ENCODE assay signal across 32 mouse cellular contexts in the genomic region with DNA sequence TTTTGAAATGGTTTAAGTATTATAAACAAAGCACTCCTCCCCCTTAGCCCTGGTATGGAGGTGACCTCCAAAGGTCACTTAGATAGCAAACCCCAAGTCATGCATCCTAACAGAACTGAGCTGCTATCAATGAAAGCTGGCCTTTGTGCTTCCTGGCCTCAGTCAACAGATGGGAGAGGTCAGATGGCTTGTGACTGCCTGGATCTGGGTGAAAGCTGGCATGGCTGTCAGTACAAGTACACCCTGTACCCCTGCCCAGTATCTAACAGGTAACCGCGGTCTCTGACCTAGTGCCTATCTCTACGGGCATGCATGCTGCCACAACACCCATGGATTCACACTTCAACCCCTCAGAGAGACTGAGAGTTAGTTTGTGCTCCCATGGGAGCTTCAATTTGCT. TPM values are rescaled to one million over a fixed set of nuclear protein-coding genes. Genes with fewer than 3 reads are reported as not detected.
A peak's percentile ranks its signal among the peaks of the same experiment; 100 is the strongest.
DNase-seq lines count a peak whose midpoint lies in the region; ATAC-seq lines count a peak whose summit lies in the region.
"Had no signal": no experiment of that assay in that cellular context is flagged by ENCODE, and none has a peak within 500 bp of the region (broad histone marks: within the 10 kb centered on the region; RNA-seq: fewer than 3 reads in every experiment).

No protein-coding gene starts in this region.

- DNase-seq in heart, embryonic 10.5 days (ENCODE audit: low spot score) = no peak
- DNase-seq in liver = peak; percentile 19
- DNase-seq in adrenal gland, postnatal 4 days (ENCODE audit: low spot score in 2 of 2) = no peak
- no peak for DNase-seq in urinary bladder, postnatal 36 days (ENCODE audit: low spot score in 2 of 2)
- DNase-seq: adrenal gland, postnatal 25 days; cerebellum, adult 11 months; cerebellum, adult 9-11 months; forebrain, postnatal 0 days; gastrocnemius, postnatal 25 days; kidney, adult 18-20 months; layer of hippocampus, adult 9-11 months; left cerebral cortex, postnatal 4 days; lung, adult 18-20 months; lung, postnatal 10 days; thymus, postnatal 25 days had no signal

- ATAC-seq in heart, embryonic 11.5 days (replicated peaks; ENCODE audit: insufficient number of reproducible peaks, low FRiP score, low TSS enrichment) = no peak
- peak; percentile 75 for ATAC-seq in liver, embryonic 15.5 days (ENCODE audit: insufficient read depth)
- ATAC-seq in stomach, embryonic 16.5 days (ENCODE audit: insufficient read depth, low FRiP score) = no peak
- no peak for ATAC-seq in erythroblast, adult 5-6 weeks (replicated peaks; ENCODE audit: low FRiP score, poor library complexity, severe bottlenecking)
- ATAC-seq: CD4-positive, CD25-positive, alpha-beta regulatory T cell, adult 4 months; forebrain, postnatal 0 days; hindbrain, postnatal 0 days; midbrain, embryonic 16.5 days had no signal

- H3K27ac ChIP-seq in heart, embryonic 10.5 days = 0 out of 2 replicates have a peak overlapping the region, but pooled peaks have one; percentile 30
- no peak overlapping the region for H3K27ac ChIP-seq in heart, embryonic 11.5 days (ENCODE audit: low read depth, low read length)
- peak overlapping the region; percentile 76 for H3K27ac ChIP-seq in liver, embryonic 15.5 days (replicated peaks)
- peak overlapping the region; percentile 55; the same call in 1 of the 2 replicates for H3K27ac ChIP-seq in stomach, embryonic 16.5 days (ENCODE audit: low read length)
- H3K27ac ChIP-seq: hindbrain, postnatal 0 days; neural tube, embryonic 13.5 days had no signal

- no peaks in the 10 kb centered on the region for H3K27me3 ChIP-seq in heart, embryonic 10.5 days (ENCODE audit: insufficient read depth, poor library complexity, severe bottlenecking)
- H3K27me3 ChIP-seq in heart, embryonic 11.5 days (ENCODE audit: control insufficient read depth, insufficient read depth, low read length) = no peaks in the 10 kb centered on the region
- H3K27me3 ChIP-seq in liver, embryonic 15.5 days = no peaks in the 10 kb centered on the region
- no peaks in the 10 kb centered on the region for H3K27me3 ChIP-seq in stomach, embryonic 16.5 days (ENCODE audit: control insufficient read depth, insufficient read depth, low read length)
- H3K27me3 ChIP-seq: neural tube, embryonic 13.5 days had no signal

- H3K9ac ChIP-seq in heart, embryonic 11.5 days (ENCODE audit: low read depth, low read length) = no peak overlapping the region
- H3K9ac ChIP-seq in liver, embryonic 15.5 days = no peak overlapping the region
- no peak overlapping the region for H3K9ac ChIP-seq in stomach, embryonic 16.5 days (ENCODE audit: low read length)
- H3K9ac ChIP-seq: forebrain, postnatal 0 days; neural tube, embryonic 13.5 days had no signal

- H3K4me3 ChIP-seq in heart, embryonic 10.5 days = no peak overlapping the region
- no peak overlapping the region for H3K4me3 ChIP-seq in heart, embryonic 11.5 days (ENCODE audit: low read depth, low read length)
- no peak overlapping the region for H3K4me3 ChIP-seq in liver, embryonic 15.5 days (replicated peaks)
- H3K4me3 ChIP-seq in stomach, embryonic 16.5 days (replicated peaks; ENCODE audit: low read length) = no peak overlapping the region
- H3K4me3 ChIP-seq: myocyte; neural tube, embryonic 13.5 days had no signal

- no peaks in the 10 kb centered on the region for H3K9me3 ChIP-seq in heart, embryonic 10.5 days
- H3K9me3 ChIP-seq in heart, embryonic 11.5 days (replicated peaks; ENCODE audit: control insufficient read depth, low read length) = no peaks in the 10 kb centered on the region
- H3K9me3 ChIP-seq in liver, embryonic 15.5 days (replicated peaks) = no peaks in the 10 kb centered on the region
- no peaks in the 10 kb centered on the region for H3K9me3 ChIP-seq in stomach, embryonic 16.5 days (replicated peaks; ENCODE audit: control insufficient read depth, low read length)
- H3K9me3 ChIP-seq: neural tube, embryonic 13.5 days had no signal

- H3K36me3 ChIP-seq in heart, embryonic 10.5 days = no peaks in the 10 kb centered on the region
- no peaks in the 10 kb centered on the region for H3K36me3 ChIP-seq in heart, embryonic 11.5 days (ENCODE audit: control insufficient read depth, insufficient read depth, low read length)
- H3K36me3 ChIP-seq in liver, embryonic 15.5 days (replicated peaks) = no peaks in the 10 kb centered on the region
- H3K36me3 ChIP-seq in stomach, embryonic 16.5 days (ENCODE audit: control insufficient read depth, insufficient read depth, low read length) = no peaks in the 10 kb centered on the region
- H3K36me3 ChIP-seq: neural tube, embryonic 13.5 days had no signal

- peaks cover 24% of the 10 kb centered on the region for H3K4me1 ChIP-seq in heart, embryonic 10.5 days
- H3K4me1 ChIP-seq in heart, embryonic 11.5 days (ENCODE audit: control insufficient read depth, insufficient read depth, low read length) = no peaks in the 10 kb centered on the region; the same call in 1 of the 2 replicates
- H3K4me1 ChIP-seq in liver, embryonic 15.5 days (replicated peaks) = peaks cover 7% of the 10 kb centered on the region; the same call in 1 of the 2 replicates
- peaks cover 13% of the 10 kb centered on the region; the same call in 1 of the 2 replicates for H3K4me1 ChIP-seq in stomach, embryonic 16.5 days (ENCODE audit: control insufficient read depth, insufficient read depth, low read length)

- 66% methylated on average over 3 of the region's 3 CpGs for WGBS in heart, embryonic 10.5 days
- WGBS in heart, embryonic 11.5 days (ENCODE audit: insufficient replicate concordance) = 67% methylated on average over 3 of the region's 3 CpGs
- 46% methylated on average over 3 of the region's 3 CpGs for WGBS in liver, embryonic 15.5 days (ENCODE audit: insufficient replicate concordance)
- WGBS in stomach, embryonic 16.5 days = 82% methylated on average over 3 of the region's 3 CpGs

- no peak overlapping the region for H3K4me2 ChIP-seq in heart, embryonic 11.5 days
- peak overlapping the region; percentile 21; the same call in 1 of the 2 replicates for H3K4me2 ChIP-seq in liver, embryonic 15.5 days
- no peak overlapping the region for H3K4me2 ChIP-seq in stomach, embryonic 16.5 days (ENCODE audit: low read depth, low read length)
- H3K4me2 ChIP-seq: neural tube, embryonic 13.5 days had no signal

RNA-seq across cellular contexts. Expression of gene Nr1i2, which starts 6.9 kb away (rescaled TPM):
- polyA plus RNA-seq in heart, embryonic 10.5 days (2016; fragmentation: Nextera tagmentation; extraction: Ambion mirVana) = 0.08 TPM in 1 of 2 replicates, not detected in the other
- 0.13 TPM in 1 of 2 replicates, not detected in the other for polyA plus RNA-seq in heart, embryonic 11.5 days (2014; fragmentation: Nextera tagmentation; extraction: Ambion mirVana)
- polyA plus RNA-seq in liver, embryonic 15.5 days (2015; fragmentation: Nextera tagmentation; extraction: Ambion mirVana) = 4.8 and 5.3 TPM in 2 replicates
- polyA plus RNA-seq in stomach, embryonic 16.5 days (2015; fragmentation: Nextera tagmentation; extraction: Ambion mirVana) = 8.6 and 9.2 TPM in 2 replicates
- total RNA-seq in adrenal gland, postnatal 4 days (2021) = 1 to 10 TPM in 1 of 2 experiments, under 1 TPM in 1; 0.70 to 4.3 TPM
- not detected in 2 replicates for total RNA-seq in erythroblast, adult 5-6 weeks (2015; ENCODE audit: low replicate concordance)
- not detected in 2 replicates for total RNA-seq in erythroblast, adult 5-6 weeks (2017; ENCODE audit: low replicate concordance)
- total RNA-seq: adrenal gland, postnatal 25 days; common myeloid progenitor, adult 5-6 weeks; forebrain, postnatal 0 days; gastrocnemius, postnatal 25 days; hematopoietic stem cell, adult 5-6 weeks; hindbrain, postnatal 0 days; left cerebral cortex, postnatal 4 days; megakaryocyte progenitor cell, adult 5-6 weeks had no signal
- polyA plus RNA-seq: CD4-positive, CD25-positive, alpha-beta regulatory T cell, adult 4 months; embryonic facial prominence, embryonic 11.5 days; forebrain, embryonic 11.5 days; forebrain, postnatal 0 days; heart, postnatal 0 days; midbrain, embryonic 16.5 days; myocyte had no signal

RNA-seq across cellular contexts. Expression of gene Maats1, which starts 54.2 kb away (rescaled TPM):
- 0.06 and 0.12 TPM in 2 replicates for polyA plus RNA-seq in heart, embryonic 10.5 days (2016; fragmentation: Nextera tagmentation; extraction: Ambion mirVana)
- 0.21 TPM in 1 of 2 replicates, not detected in the other for polyA plus RNA-seq in heart, embryonic 11.5 days (2014; fragmentation: Nextera tagmentation; extraction: Ambion mirVana)
- polyA plus RNA-seq in liver, embryonic 15.5 days (2015; fragmentation: Nextera tagmentation; extraction: Ambion mirVana) = 0.03 and 0.05 TPM in 2 replicates
- polyA plus RNA-seq in stomach, embryonic 16.5 days (2015; fragmentation: Nextera tagmentation; extraction: Ambion mirVana) = 0.15 TPM in 1 of 2 replicates, not detected in the other
- total RNA-seq in adrenal gland, postnatal 4 days (2021) = 1 to 10 TPM in 1 of 2 experiments, under 1 TPM in 1; 0.56 to 1.1 TPM
- 0.42 TPM in 1 of 2 replicates, not detected in the other for total RNA-seq in erythroblast, adult 5-6 weeks (2015; ENCODE audit: low replicate concordance)
- total RNA-seq in erythroblast, adult 5-6 weeks (2017; ENCODE audit: low replicate concordance) = not detected in 2 replicates
- total RNA-seq: common myeloid progenitor, adult 5-6 weeks; gastrocnemius, postnatal 25 days; hematopoietic stem cell, adult 5-6 weeks; megakaryocyte progenitor cell, adult 5-6 weeks had no signal

RNA-seq across cellular contexts. Expression of gene Cox17, which starts 59.0 kb away (rescaled TPM):
- 287 and 339 TPM in 2 replicates for polyA plus RNA-seq in heart, embryonic 10.5 days (2016; fragmentation: Nextera tagmentation; extraction: Ambion mirVana)
- 289 and 314 TPM in 2 replicates for polyA plus RNA-seq in heart, embryonic 11.5 days (2014; fragmentation: Nextera tagmentation; extraction: Ambion mirVana)
- polyA plus RNA-seq in liver, embryonic 15.5 days (2015; fragmentation: Nextera tagmentation; extraction: Ambion mirVana) = 202 and 255 TPM in 2 replicates
- 151 and 186 TPM in 2 replicates for polyA plus RNA-seq in stomach, embryonic 16.5 days (2015; fragmentation: Nextera tagmentation; extraction: Ambion mirVana)
- 100 to 1,000 TPM; 171 to 172 TPM for total RNA-seq in adrenal gland, postnatal 4 days (2021)
- 53.5 and 84.5 TPM in 2 replicates for total RNA-seq in erythroblast, adult 5-6 weeks (2015; ENCODE audit: low replicate concordance)
- 93.1 and 317 TPM in 2 replicates for total RNA-seq in erythroblast, adult 5-6 weeks (2017; ENCODE audit: low replicate concordance)

RNA-seq across cellular contexts. Expression of gene Gm21987, which starts 59.1 kb away (rescaled TPM):
- polyA plus RNA-seq in heart, embryonic 10.5 days (2016; fragmentation: Nextera tagmentation; extraction: Ambion mirVana) = 1.3 and 4.6 TPM in 2 replicates
- 2.4 and 3.4 TPM in 2 replicates for polyA plus RNA-seq in heart, embryonic 11.5 days (2014; fragmentation: Nextera tagmentation; extraction: Ambion mirVana)
- not detected in 2 replicates for polyA plus RNA-seq in liver, embryonic 15.5 days (2015; fragmentation: Nextera tagmentation; extraction: Ambion mirVana)
- polyA plus RNA-seq in stomach, embryonic 16.5 days (2015; fragmentation: Nextera tagmentation; extraction: Ambion mirVana) = 0.52 and 0.90 TPM in 2 replicates
- total RNA-seq in adrenal gland, postnatal 4 days (2021) = not detected
- not detected in 2 replicates for total RNA-seq in erythroblast, adult 5-6 weeks (2015; ENCODE audit: low replicate concordance)
- total RNA-seq in erythroblast, adult 5-6 weeks (2017; ENCODE audit: low replicate concordance) = not detected in 2 replicates
- total RNA-seq: adrenal gland, postnatal 25 days; common myeloid progenitor, adult 5-6 weeks; forebrain, postnatal 0 days; gastrocnemius, postnatal 25 days; hematopoietic stem cell, adult 5-6 weeks; hindbrain, postnatal 0 days; left cerebral cortex, adult 8-10 months; left cerebral cortex, postnatal 4 days; megakaryocyte progenitor cell, adult 5-6 weeks had no signal
- polyA plus RNA-seq: CD4-positive, CD25-positive, alpha-beta regulatory T cell, adult 4 months; forebrain, embryonic 11.5 days; forebrain, postnatal 0 days; hindbrain, postnatal 0 days; kidney, embryonic 16.5 days; midbrain, embryonic 16.5 days; neural tube, embryonic 13.5 days had no signal
